Mouse (Mus musculus) v-Abl transformed pro-B cells (cell line): ENCODE measurements around the gene Eftud2.

Experiments
- in situ Hi-C, 2 experiments: fragments of 400-800 bp; cut with MboI; formaldehyde crosslinking; loops; one replicate each; pipeline ENCODE4 v1.15.1; 2025; ENCODE audit not compliant: unreplicated experiment in 2 of 2

Gene Eftud2

GRCm38 (mm10) chr11:102881314-102882198 lies 771 bp upstream of the Eftud2 start:
- in situ Hi-C loops: no loop called here

- in situ Hi-C loops: no loop called here
These were observed 1.2 kb downstream of the Eftud2 start for GRCm38 (mm10) chr11:102879558-102879957.

- in situ Hi-C loops: no loop called here
These were observed 5.9 kb downstream of the Eftud2 start for GRCm38 (mm10) chr11:102874801-102875334.

GRCm38 (mm10) chr11:102864272-102864671 lies 16.5 kb downstream of the Eftud2 start:
- in situ Hi-C loops: no loop called here

GRCm38 (mm10) chr11:102859933-102860332 lies 20.9 kb downstream of the Eftud2 start:
- in situ Hi-C loops: loop anchor here in 1 of 2 experiments (10.0 kb wide), 1 partner anchor 85 kb away; no protein-coding TSS in a partner anchor

GRCm38 (mm10) chr11:102858951-102859350 lies 21.8 kb downstream of the Eftud2 start:
- in situ Hi-C loops: loop anchor here in 1 of 2 experiments (10.0 kb wide), 1 partner anchor 84 kb away; no protein-coding TSS in a partner anchor

- in situ Hi-C loops: loop anchor here in 1 of 2 experiments (10.0 kb wide), 1 partner anchor 81 kb away; no protein-coding TSS in a partner anchor
These were observed 24.8 kb downstream of the Eftud2 start for GRCm38 (mm10) chr11:102855941-102856340.

GRCm38 (mm10) chr11:102853760-102854159 lies 27.0 kb downstream of the Eftud2 start:
- in situ Hi-C loops: loop anchor here in 1 of 2 experiments (10.0 kb wide), 1 partner anchor 79 kb away; no protein-coding TSS in a partner anchor

- in situ Hi-C loops: loop anchor here in 1 of 2 experiments (10.0 kb wide), 1 partner anchor 77 kb away; no protein-coding TSS in a partner anchor
These were observed 28.9 kb downstream of the Eftud2 start for GRCm38 (mm10) chr11:102851883-102852282.

GRCm38 (mm10) chr11:102845926-102846325 lies 34.9 kb downstream of the Eftud2 start:
- in situ Hi-C loops: loop anchor here in 1 of 2 experiments (5.0 kb wide), 1 partner anchor 69 kb away; no protein-coding TSS in a partner anchor

GRCm38 (mm10) chr11:102838616-102839150 lies 42.1 kb downstream of the Eftud2 start:
- in situ Hi-C loops: no loop called here

- in situ Hi-C loops: no loop called here
These were observed 42.7 kb downstream of the Eftud2 start for GRCm38 (mm10) chr11:102838126-102838525.

- in situ Hi-C loops: no loop called here
These were observed 43.4 kb downstream of the Eftud2 start for GRCm38 (mm10) chr11:102837385-102837784.

GRCm38 (mm10) chr11:102836146-102836545 lies 44.6 kb downstream of the Eftud2 start:
- in situ Hi-C loops: no loop called here

GRCm38 (mm10) chr11:102835549-102835948 lies 45.2 kb downstream of the Eftud2 start, which contains the start of gene Higd1b:
Gene Higd1b, plus strand, starts transcription at chr11:102835849.
- in situ Hi-C loops: no loop called here

- in situ Hi-C loops: no loop called here
These were observed 46.6 kb downstream of the Eftud2 start for GRCm38 (mm10) chr11:102834219-102834618.

- in situ Hi-C loops: no loop called here
These were observed 48.0 kb downstream of the Eftud2 start for GRCm38 (mm10) chr11:102832700-102833297.

GRCm38 (mm10) chr11:102830276-102830675 lies 50.5 kb downstream of the Eftud2 start:
- in situ Hi-C loops: no loop called here

GRCm38 (mm10) chr11:102827097-102827496 lies 53.7 kb downstream of the Eftud2 start:
- in situ Hi-C loops: no loop called here

- in situ Hi-C loops: no loop called here
These were observed 54.3 kb downstream of the Eftud2 start for GRCm38 (mm10) chr11:102826476-102826875.

GRCm38 (mm10) chr11:102821231-102821630 lies 59.6 kb downstream of the Eftud2 start:
- in situ Hi-C loops: no loop called here
